Comparison of ENCODE assay signal across 22 mouse cellular contexts in the genomic region with DNA sequence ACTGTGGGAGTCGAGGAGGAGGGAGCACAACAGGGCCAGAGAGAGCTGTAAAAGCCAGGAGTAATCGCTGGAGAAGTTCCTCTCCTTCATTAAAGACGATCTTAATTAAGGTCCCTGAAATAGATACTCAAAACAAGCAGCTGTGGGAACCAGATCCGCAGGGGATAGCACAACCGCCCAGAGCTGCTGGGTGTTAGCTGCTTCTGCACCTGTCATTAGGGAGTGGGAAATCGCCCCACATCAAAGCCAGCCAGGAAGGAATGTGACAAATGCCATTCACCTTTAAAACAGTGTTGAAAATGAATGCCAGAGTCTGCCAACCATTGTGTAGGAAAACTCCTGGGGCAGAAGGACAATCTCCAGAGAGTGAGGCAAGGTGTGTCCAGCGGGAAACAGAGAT.
"Had no signal": no experiment of that assay in that cellular context is flagged by ENCODE, and none has a peak within 500 bp of the region (broad histone marks: within the 10 kb centered on the region; RNA-seq: fewer than 3 reads in every experiment).

No protein-coding gene starts in this region.

- H3K9ac ChIP-seq: liver, postnatal 0 days; lung, embryonic 15.5 days; midbrain, embryonic 13.5 days; midbrain, embryonic 15.5 days; neural tube, embryonic 13.5 days; neural tube, embryonic 15.5 days; stomach, embryonic 15.5 days had no signal

- H3K27me3 ChIP-seq: lung, embryonic 15.5 days; midbrain, embryonic 13.5 days; midbrain, embryonic 15.5 days; neural tube, embryonic 13.5 days; neural tube, embryonic 15.5 days; stomach, embryonic 15.5 days had no signal

- H3K9me3 ChIP-seq: lung, embryonic 15.5 days; megakaryocyte, embryonic 14.5 days; midbrain, embryonic 13.5 days; midbrain, embryonic 15.5 days; neural tube, embryonic 13.5 days; neural tube, embryonic 15.5 days; stomach, embryonic 15.5 days had no signal

- H3K4me1 ChIP-seq: megakaryocyte, embryonic 14.5 days; midbrain, embryonic 13.5 days; stomach, embryonic 15.5 days had no signal

- ATAC-seq: liver, postnatal 0 days; lung, postnatal 0 days; midbrain, embryonic 13.5 days; midbrain, embryonic 15.5 days had no signal

- H3K27ac ChIP-seq: lung, embryonic 15.5 days; macrophage; midbrain, embryonic 13.5 days; midbrain, embryonic 15.5 days; neural tube, embryonic 13.5 days; neural tube, embryonic 15.5 days; stomach, embryonic 15.5 days; stomach, postnatal 0 days had no signal

- H3K4me3 ChIP-seq: lung, embryonic 15.5 days; megakaryocyte, embryonic 14.5 days; midbrain, embryonic 13.5 days; midbrain, embryonic 15.5 days; neural tube, embryonic 13.5 days; neural tube, embryonic 15.5 days; stomach, embryonic 15.5 days had no signal

- H3K36me3 ChIP-seq: lung, embryonic 15.5 days; midbrain, embryonic 13.5 days; midbrain, embryonic 15.5 days; neural tube, embryonic 13.5 days; neural tube, embryonic 15.5 days; stomach, embryonic 15.5 days had no signal

- DNase-seq: liver, postnatal 0 days; lung, adult 2 months; lung, postnatal 14 days; lung, postnatal 36 days; retina, postnatal 1 day; right cerebral cortex, adult 18-20 months; right cerebral cortex, postnatal 25 days; right cerebral cortex, postnatal 4 days; spleen, adult 18-20 months; thymus, adult 2 months; thymus, postnatal 36 days had no signal

- H3K4me2 ChIP-seq: lung, embryonic 15.5 days; midbrain, embryonic 11.5 days; midbrain, embryonic 13.5 days; midbrain, embryonic 15.5 days; neural tube, embryonic 13.5 days; neural tube, embryonic 15.5 days; stomach, embryonic 15.5 days had no signal
